Mouse (Mus musculus): ENCODE data around the gene Mdfic. TPM values are rescaled to one million over a fixed set of nuclear protein-coding genes. Genes with fewer than 3 reads are reported as not detected.
"Not testable (repeated sequence)": the region's sequence is repeated elsewhere in the genome, so short reads cannot be mapped to it uniquely, and the experiment has no call there.

The Mdfic gene
- total RNA-seq (2022): 10 to 100 TPM in 1 of 4 experiments, 1 to 10 TPM in 3; 6.6 to 10.3 (median 6.9) TPM

DNA sequence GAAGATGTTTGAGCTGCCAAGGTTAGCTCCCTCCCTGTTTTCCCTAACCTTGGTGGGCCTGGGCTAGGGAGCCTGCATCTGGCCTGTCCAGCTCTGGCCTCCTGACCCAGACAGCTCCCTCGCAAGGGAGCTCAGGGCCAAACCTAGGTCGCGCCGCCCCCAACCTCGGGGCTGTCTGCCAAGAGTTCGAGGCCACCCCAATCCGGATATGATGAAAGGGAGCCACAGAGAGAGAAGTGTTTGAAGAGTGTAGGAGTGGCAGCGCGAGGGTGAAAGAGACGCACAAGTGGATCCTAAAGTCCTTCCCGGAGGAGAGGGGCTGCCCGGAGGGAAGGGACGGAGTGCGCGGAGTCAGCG, at the start of gene Mdfic:
Mdfic (plus strand) TSS at position 201 of the 357 bp plus-strand sequence.
- peak; percentile 46 to 47 for DNase-seq (ENCODE audit: low spot score in 2 of 2)

DNA sequence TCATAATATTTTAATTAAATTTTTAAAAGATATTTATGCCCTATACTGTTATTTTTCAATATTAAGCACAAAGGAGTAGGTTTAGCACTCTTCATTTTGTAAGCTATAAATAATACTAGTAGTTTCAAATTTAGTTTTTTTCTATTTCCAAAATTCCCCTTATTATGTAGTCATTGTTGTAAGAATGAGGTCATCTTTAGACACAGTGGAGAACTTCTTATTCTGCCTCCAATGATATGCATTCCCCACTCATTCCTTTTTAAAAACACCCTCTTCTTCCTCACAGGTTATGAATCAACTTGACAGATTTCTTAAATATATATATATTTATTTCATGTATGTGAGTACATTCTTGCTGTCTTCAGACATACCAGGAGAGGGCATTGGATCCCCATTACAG, 49.1 kb upstream of the Mdfic start:
- DNase-seq (ENCODE audit: low spot score in 2 of 2): no peak

GRCm38 (mm10) chr6:15710080-15710479, 10.4 kb upstream of the Mdfic start:
- DNase-seq (ENCODE audit: low spot score in 2 of 2): no peak

- no peak for DNase-seq (ENCODE audit: low spot score in 2 of 2)
These were observed 9.8 kb upstream of the Mdfic start for GRCm38 (mm10) chr6:15710706-15711105.

DNA sequence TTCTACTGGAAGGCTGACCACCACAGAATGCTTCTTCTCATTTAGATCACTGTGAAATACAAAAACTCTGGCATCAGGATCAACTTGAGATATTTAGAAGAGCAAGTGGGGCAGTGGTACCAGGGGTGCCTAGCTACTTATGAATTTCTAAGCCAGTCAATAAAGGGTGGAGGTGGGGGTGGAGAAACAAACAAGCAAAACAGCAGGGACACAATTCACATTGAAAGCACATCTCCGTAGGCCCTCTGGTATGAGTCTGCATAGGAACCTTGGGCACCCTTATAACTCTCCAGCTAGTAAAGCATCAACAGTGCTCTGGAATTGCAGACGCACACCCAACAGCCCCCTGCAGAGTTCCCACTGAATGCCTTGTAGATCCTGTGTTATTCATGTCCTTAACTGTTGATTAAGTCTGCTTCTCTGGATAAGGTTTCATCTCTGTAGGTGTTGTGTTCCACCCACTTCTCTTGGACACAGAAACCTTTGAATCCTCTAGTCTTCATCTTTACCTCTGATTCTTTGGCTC, 7.5 kb upstream of the Mdfic start:
- no peak for DNase-seq (ENCODE audit: low spot score in 2 of 2)

GRCm38 (mm10) chr6:15714036-15714435, 6.4 kb upstream of the Mdfic start:
- not testable (repeated sequence) for DNase-seq (ENCODE audit: low spot score in 2 of 2)

- DNase-seq (ENCODE audit: low spot score in 2 of 2): no peak
These were observed 5.2 kb upstream of the Mdfic start for GRCm38 (mm10) chr6:15714996-15715844.

DNA sequence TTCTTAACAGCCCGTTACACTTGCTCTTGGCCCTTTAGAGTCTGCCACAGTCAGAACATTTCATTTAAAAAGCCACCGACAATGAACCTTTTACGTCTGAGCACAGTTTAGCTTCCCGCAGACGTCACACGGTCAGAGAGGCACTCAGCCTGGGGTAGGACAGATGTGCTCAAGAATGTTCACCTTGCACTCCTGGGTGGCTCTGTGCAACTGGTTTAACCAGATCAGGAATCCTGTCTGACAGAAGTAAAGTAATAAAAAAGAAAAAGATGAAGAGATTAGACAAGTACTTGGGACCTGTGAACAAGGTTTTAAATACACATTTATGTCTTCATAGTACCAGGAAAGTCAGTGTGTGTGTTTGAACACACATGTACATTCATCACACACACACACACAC, 542 bp upstream of the Mdfic start:
- DNase-seq (ENCODE audit: low spot score in 2 of 2): no peak

- DNase-seq (ENCODE audit: low spot score in 2 of 2): peak; percentile 20 to 39
These were observed 606 bp downstream of the Mdfic start for GRCm38 (mm10) chr6:15720818-15721715.

DNA sequence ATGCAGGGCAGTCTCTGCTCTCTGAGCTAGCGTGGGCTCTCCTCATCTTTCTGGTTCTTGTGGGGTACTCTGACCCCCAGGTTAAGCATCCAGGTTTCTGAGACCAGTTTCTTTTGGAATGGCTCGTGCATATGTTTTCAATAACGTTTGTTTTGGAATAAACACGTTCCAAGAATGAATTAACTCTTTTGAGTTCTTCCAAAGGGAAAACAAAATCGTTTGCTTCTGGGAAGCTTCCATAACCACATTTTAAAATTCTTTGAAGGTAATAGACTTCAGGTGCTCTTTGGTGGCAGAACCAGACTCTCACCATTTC, 1.2 kb downstream of the Mdfic start:
- no peak for DNase-seq (ENCODE audit: low spot score in 2 of 2)

GRCm38 (mm10) chr6:15722631-15723030, 2.2 kb downstream of the Mdfic start:
- not testable (repeated sequence) for DNase-seq (ENCODE audit: low spot score in 2 of 2)

DNA sequence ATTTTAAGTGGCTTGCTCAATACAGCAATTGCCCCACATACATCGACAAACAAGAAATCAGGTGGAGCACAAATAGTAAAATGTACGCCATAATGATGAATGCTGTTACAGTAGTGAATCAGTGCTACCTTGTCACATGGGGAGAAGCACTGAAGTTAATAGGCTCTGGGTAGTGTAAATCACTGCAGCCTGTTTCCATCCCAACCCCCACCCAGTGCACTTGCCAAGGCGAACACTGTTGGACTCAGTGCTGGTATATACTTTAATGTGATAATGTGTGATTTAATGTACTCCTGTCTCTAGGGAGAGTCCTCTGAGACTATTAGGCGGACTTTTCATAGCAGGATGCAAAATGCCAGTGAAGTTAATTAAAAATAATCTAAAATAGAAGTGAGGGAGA, 3.8 kb downstream of the Mdfic start:
- no peak for DNase-seq (ENCODE audit: low spot score in 2 of 2)

- no peak for DNase-seq (ENCODE audit: low spot score in 2 of 2)
These were observed 6.0 kb downstream of the Mdfic start for GRCm38 (mm10) chr6:15726422-15726821.

GRCm38 (mm10) chr6:15727681-15728410, 7.4 kb downstream of the Mdfic start:
- DNase-seq (ENCODE audit: low spot score in 2 of 2): peak in 1 of 2 experiments; percentile 5

DNA sequence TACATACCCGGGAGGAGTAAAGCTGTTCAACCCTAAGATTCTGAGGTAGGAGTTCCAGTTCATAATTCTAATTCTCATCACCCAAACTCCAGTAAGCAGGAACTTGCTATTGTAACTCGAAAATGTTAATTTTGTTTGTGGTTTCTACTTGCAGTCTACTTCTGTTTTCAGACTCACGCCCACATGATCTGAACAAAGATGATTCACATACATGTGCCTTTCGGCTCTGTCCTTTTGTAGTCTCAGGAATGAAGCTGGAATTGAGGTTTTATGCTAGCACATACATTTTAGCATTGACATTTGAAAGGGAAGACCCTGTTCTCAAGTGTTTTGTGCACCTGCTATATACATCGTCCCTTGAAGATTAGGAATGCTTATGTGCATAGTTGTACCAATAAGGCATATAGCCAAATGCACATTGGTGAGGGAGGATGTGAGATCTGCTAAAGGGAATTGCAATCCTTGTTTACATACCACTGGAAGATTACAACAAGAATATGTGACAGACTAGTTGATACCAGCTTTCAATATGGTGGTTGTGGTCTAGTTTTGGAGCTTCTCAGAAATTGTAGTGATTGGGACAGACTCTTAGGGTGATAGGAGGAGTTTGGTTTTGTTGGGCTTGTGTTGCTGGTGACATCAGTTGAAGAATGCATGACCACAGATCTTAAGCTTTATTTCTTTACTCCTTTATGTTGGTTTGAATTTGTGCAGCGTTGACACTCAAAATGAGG, 8.6 kb downstream of the Mdfic start:
- DNase-seq (ENCODE audit: low spot score in 2 of 2): no peak

- DNase-seq (ENCODE audit: low spot score in 2 of 2): no peak
These were observed 9.8 kb downstream of the Mdfic start for GRCm38 (mm10) chr6:15730258-15730657.

DNA sequence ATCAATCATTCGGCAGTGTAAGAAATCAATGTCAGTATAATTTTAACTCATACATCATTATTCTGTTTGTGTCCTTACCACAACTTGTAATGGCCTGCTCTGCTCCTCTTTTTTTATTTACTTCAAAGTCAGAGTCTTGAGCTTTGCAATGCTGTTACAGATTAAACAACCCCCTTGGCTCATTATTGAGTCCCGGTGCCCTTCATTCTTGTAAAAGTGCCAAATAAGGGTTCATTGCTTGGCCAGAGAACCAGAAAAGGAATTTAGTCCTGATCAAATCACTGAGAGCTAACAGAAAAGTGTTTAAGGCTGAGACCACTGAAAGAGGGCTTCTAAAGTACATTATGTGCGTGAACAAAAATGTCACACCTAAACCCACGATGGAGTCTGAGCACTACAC, 10.2 kb downstream of the Mdfic start:
- DNase-seq (ENCODE audit: low spot score in 2 of 2): no peak

DNA sequence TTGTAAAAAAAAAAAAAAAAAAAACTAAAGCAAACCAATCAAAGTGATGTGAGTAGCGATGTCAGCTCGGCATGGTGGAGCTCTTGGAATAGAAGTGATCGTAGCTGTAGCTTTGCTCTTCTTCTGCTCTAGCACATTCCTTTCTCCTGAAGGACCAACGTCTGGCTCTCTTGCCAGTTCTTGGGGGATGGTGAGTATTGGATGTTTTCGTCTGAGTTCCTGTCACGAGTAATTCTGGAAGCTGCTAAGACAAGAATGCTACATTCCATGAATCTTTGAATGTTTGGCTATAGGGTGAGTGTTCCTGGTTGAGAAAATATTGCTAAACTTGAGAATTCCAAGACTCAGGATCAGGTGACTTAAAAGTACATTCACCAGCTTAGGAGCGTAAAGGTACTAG, 11.0 kb downstream of the Mdfic start:
- no peak for DNase-seq (ENCODE audit: low spot score in 2 of 2)

DNA sequence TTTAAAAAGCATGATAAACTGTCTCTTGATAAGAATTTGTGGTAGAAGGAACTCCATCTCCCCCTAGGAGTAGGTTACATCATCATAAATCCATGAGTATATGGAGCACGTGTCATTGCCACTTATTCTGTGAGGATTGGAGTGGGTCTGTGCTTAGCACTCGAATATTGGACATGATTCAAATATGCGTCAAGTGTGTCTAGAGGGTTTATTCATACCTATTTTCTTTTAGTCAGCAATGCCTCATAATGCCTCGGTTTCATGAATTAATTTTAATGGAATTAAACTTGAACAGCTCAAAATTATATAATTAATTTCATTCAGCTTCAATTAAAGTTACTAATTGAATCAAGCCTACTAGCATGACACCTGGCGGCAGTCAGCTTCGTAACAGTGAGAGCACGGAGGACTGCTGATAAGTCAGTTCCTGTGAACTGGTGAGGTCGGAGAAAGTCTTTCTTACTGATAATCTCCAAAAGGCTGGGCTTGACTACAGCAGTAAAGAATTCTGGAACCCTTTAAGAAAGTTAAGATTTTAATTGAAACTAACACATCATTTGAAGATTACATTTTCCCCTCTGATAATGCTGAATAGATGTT, 17.0 kb downstream of the Mdfic start:
- no peak for DNase-seq (ENCODE audit: low spot score in 2 of 2)

GRCm38 (mm10) chr6:15738331-15738943, 18.0 kb downstream of the Mdfic start:
- DNase-seq (ENCODE audit: low spot score in 2 of 2): no peak
